Mouse (Mus musculus): ENCODE measurements at regions not wholly inside any gene's neighbourhood (a gene's known extent, or its start where the extent isn't known, plus 50 kb on each side); places are given as distances from the start of the nearest gene placed in this dataset.

- no peak for ATAC-seq (replicated peaks; ENCODE audit: low FRiP score, poor library complexity, severe bottlenecking)
Observed at GRCm38 (mm10) chr10:122515698-122516097, 67.4 kb downstream of the Avpr1a start.

- ATAC-seq (replicated peaks; ENCODE audit: low FRiP score, poor library complexity, severe bottlenecking) = no peak
Observed at GRCm38 (mm10) chr10:122519274-122519790, 71.0 kb downstream of the Avpr1a start.

GRCm38 (mm10) chr10:122519981-122520380 lies 71.7 kb downstream of the Avpr1a start:
- ATAC-seq (replicated peaks; ENCODE audit: low FRiP score, poor library complexity, severe bottlenecking) = no peak

DNA sequence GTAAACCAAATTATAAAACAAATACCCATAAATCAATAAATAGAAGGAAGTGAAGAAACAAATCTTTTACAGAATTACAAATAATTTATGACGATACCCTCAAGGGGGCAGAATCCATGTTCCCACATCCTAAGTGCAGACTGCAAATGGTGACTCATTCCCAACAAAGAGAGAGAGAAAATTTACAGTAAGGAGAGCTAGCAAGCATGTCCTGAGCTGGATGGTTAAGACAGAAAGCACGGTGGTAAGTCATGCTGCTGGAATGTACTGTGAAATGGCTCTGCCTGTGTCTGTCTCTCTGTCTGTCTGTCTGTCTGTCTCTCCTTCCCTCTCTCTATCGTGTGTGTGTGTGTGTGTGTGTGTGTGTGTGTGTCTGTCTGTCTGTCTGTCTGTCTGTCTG lies 74.3 kb downstream of the Avpr1a start:
- ATAC-seq (replicated peaks; ENCODE audit: low FRiP score, poor library complexity, severe bottlenecking) = no peak

DNA sequence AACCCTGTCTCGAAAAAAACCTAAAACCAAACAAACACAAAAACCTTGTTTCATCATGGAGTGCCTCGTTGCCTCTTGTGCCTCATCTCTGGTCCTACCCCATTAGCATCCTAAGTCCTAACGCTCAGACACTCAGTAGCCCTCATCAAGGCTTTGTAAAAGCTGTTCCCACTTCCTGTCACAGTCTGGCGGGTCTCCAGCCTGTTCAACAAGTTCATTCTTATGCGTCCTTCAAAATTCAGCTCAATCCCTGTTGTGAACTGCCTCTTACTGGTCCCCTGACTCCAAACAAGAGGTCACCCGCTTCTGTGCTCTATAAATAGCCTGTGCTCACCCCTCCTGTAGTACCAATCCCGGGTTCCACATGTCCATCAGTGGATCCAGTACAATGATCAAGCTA lies 77.1 kb downstream of the Avpr1a start:
- no peak for ATAC-seq (replicated peaks; ENCODE audit: low FRiP score, poor library complexity, severe bottlenecking)

GRCm38 (mm10) chr10:122525807-122526206 lies 77.5 kb downstream of the Avpr1a start:
- ATAC-seq (replicated peaks; ENCODE audit: low FRiP score, poor library complexity, severe bottlenecking) = no peak

- no peak for ATAC-seq (replicated peaks; ENCODE audit: low FRiP score, poor library complexity, severe bottlenecking)
Observed at GRCm38 (mm10) chr10:122528222-122528621, 79.9 kb downstream of the Avpr1a start.

DNA sequence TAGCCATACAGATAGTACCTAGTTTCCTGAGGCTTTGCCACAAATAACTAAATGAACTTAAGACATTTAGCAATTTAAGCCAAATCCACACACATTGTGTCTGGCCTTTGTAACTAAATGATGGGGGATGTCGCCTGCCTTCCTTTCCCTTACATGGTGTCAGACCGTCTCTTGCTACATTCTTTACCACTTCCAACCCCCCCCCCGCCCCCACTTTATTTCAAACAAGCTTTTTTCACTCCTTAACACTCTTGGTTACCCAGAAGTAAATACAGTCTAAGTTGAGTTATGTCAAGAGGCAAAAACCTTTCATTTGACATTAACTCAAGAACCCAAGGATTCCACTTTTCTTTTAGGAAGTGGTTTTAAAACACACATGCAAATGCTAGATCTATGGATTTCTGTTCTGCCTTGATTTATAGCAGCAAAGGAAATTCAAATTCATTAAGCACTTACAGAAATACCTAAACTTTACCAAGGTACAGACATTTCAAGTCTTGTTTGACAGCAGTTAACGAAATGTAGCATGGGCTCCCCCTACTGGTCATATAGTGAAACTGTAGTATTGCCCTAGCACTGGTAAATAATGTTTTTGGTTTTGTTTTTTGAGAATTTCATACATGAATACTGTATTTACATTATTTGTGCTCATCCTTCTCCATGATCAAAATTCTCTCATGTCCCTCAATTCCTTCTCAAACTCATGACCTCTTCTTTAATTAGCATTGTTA lies 80.8 kb downstream of the Avpr1a start:
- no peak for ATAC-seq (replicated peaks; ENCODE audit: low FRiP score, poor library complexity, severe bottlenecking)

GRCm38 (mm10) chr10:122534714-122535113 lies 86.4 kb downstream of the Avpr1a start:
- ATAC-seq (replicated peaks; ENCODE audit: low FRiP score, poor library complexity, severe bottlenecking) = no peak

GRCm38 (mm10) chr10:122535137-122535536 lies 86.8 kb downstream of the Avpr1a start:
- ATAC-seq (replicated peaks; ENCODE audit: low FRiP score, poor library complexity, severe bottlenecking) = no peak

DNA sequence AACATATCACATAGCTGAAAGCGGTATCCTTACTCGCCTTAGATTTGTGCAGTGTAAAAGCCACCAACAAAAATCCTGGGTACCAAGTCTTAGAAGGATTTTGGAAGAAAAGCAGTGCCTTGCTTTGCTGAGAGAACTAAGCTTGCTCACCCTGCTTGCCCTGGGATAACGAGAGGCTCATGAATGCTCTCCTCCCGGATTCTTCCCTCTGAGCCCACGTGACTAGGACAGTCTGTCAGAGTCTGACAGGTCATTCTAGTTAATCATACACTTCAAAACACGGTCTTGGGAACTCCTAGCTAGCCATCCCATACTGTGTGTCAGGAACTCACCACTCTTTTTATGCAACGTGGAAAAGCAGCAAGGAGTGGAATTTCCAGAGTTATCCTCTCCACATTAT lies 91.4 kb downstream of the Avpr1a start:
- no peak for ATAC-seq (replicated peaks; ENCODE audit: low FRiP score, poor library complexity, severe bottlenecking)

- no peak for ATAC-seq (replicated peaks; ENCODE audit: low FRiP score, poor library complexity, severe bottlenecking)
Observed at GRCm38 (mm10) chr10:122542573-122542972, 94.3 kb downstream of the Avpr1a start.

DNA sequence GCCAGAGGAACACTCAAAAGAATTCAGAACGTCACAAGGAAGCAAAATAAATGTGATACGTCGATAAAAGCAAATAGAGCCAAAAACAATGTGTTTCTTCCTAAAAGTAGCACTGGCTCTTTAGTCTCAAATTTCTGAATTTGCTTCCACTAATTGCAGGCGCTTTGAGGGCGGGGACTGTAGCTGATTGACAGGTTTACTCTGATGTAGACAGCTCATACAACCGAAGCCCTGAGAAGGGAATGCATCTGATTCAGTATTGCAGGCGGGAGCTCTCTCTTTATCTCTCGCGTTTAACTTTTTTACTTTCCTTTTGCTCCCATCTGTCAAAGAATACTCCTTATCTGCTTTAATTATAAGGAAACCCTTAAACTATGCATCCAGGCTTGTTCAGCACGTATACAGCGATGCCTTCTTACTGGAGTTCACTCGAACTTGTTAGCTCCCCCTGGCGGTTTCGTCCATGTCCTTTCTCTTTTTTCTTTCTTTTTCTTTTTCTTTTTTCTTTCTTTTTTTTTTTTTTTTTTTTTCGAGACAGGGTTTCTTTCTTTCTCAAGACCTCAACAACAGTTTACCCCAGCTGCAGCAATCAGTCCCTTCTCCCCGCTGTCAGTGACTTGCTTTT lies 95.9 kb downstream of the Avpr1a start:
- ATAC-seq (replicated peaks; ENCODE audit: low FRiP score, poor library complexity, severe bottlenecking) = no peak

GRCm38 (mm10) chr10:122545029-122545428 lies 96.7 kb downstream of the Avpr1a start:
- ATAC-seq (replicated peaks; ENCODE audit: low FRiP score, poor library complexity, severe bottlenecking) = no peak

- no peak for ATAC-seq (replicated peaks; ENCODE audit: low FRiP score, poor library complexity, severe bottlenecking)
Observed at GRCm38 (mm10) chr10:122551586-122551985, 103.3 kb downstream of the Avpr1a start.

GRCm38 (mm10) chr10:122553124-122553822 lies 105.0 kb downstream of the Avpr1a start:
- ATAC-seq (replicated peaks; ENCODE audit: low FRiP score, poor library complexity, severe bottlenecking) = 0 out of 2 replicates have a peak, but pooled peaks have one; percentile 42

GRCm38 (mm10) chr10:122553851-122554250 lies 105.6 kb downstream of the Avpr1a start:
- ATAC-seq (replicated peaks; ENCODE audit: low FRiP score, poor library complexity, severe bottlenecking) = no peak

GRCm38 (mm10) chr10:122558660-122559059 lies 110.4 kb downstream of the Avpr1a start:
- ATAC-seq (replicated peaks; ENCODE audit: low FRiP score, poor library complexity, severe bottlenecking) = no peak

DNA sequence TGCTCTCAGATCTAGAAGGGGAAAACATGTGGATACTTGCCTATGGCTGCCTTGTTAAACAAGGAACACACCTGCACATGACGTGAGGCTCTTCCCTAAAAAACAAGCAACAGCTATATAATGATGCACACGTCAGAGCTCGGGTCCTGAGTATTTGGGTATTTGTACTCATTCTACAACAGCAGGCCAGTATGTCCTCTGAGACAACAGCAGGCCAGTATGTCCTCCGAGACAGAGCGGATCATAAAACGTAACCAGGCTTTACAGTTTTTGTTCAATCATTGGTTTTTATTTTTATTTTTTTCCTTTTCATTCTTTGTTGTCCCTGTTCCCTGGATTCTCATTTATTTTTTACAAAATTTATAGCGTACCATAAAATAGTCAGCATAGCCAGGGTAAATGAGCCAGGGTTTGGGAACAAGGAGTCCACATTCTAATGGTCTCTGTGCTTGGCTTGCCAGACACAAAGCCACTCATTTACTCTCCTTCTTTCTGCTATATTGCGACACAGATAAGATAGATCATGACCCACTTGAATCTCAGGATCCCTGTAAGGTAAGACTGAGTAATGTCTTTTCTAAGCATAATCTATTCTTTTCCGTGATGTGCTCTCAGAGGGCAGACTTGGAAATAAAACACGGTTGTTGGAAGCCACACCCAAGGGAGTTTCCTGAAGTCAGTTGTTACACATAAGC lies 111.8 kb downstream of the Avpr1a start:
- ATAC-seq (replicated peaks; ENCODE audit: low FRiP score, poor library complexity, severe bottlenecking) = no peak

GRCm38 (mm10) chr10:122561924-122562323 lies 113.6 kb downstream of the Avpr1a start:
- ATAC-seq (replicated peaks; ENCODE audit: low FRiP score, poor library complexity, severe bottlenecking) = no peak

All from erythroid progenitor cell, adult 5-6 weeks (primary cell).